In genomic region chr6:83693835-83694234, GRCm38 (mm10) we compare ENCODE assay signal across 8 mouse cellular contexts. TPM values are rescaled to one million over a fixed set of nuclear protein-coding genes. Genes with fewer than 3 reads are reported as not detected.
DNase-seq lines count a peak whose midpoint lies in the region; ATAC-seq and TF ChIP-seq lines count a peak whose summit lies in the region.

No protein-coding gene starts in this region.

- no peak for TF ChIP-seq EP300 in heart, adult 2 months (IDR thresholded peaks at IDR 0.05; ENCODE audit: insufficient read depth, low read depth, low read length)

- H3K9me3 ChIP-seq in neural tube, embryonic 11.5 days (ENCODE audit: control insufficient read depth, low read length): no peaks in the 10 kb centered on the region

- DNase-seq in heart, adult 2 months: no peak
- no peak for DNase-seq in heart, adult 11 months
- peak; percentile 53 for DNase-seq in urinary bladder, postnatal 14 days (ENCODE audit: low spot score)
- no peak for DNase-seq in urinary bladder, postnatal 4 days (ENCODE audit: low spot score in 2 of 2)
- peak; percentile 13 for DNase-seq in c-Kit-negative CD71-positive TER-119-positive erythroid progenitor cells, embryonic 14.5 days (ENCODE audit: low read depth, low spot score)
- peak; percentile 63 for DNase-seq in kidney, postnatal 14 days
- peak; percentile 59 for DNase-seq in neural tube, embryonic 11.5 days (ENCODE audit: low spot score)
- no peak for DNase-seq in yolk sac, embryonic 10.5 days (ENCODE audit: low spot score)

- no peak overlapping the region for H3K9ac ChIP-seq in heart, adult 2 months (ENCODE audit: low read depth, low read length)
- H3K9ac ChIP-seq in neural tube, embryonic 11.5 days (ENCODE audit: low read length): no peak overlapping the region

- no peaks in the 10 kb centered on the region for H3K79me2 ChIP-seq in heart, adult 2 months (replicated peaks; ENCODE audit: control insufficient read depth, insufficient read depth, low read length)

- no peaks in the 10 kb centered on the region for H3K4me1 ChIP-seq in heart, adult 2 months (ENCODE audit: control insufficient read depth, insufficient read depth, low read length)
- H3K4me1 ChIP-seq in neural tube, embryonic 11.5 days (ENCODE audit: control insufficient read depth, insufficient read depth, low read length): no peaks in the 10 kb centered on the region

- WGBS in heart, adult 2 months: under 1% methylated on average over 9 of the region's 9 CpGs
- WGBS in neural tube, embryonic 11.5 days: 0% methylated on average over 9 of the region's 9 CpGs

- no peak for ATAC-seq in neural tube, embryonic 11.5 days (ENCODE audit: insufficient read depth, low FRiP score, low TSS enrichment)

- TF ChIP-seq CTCF in heart, adult 2 months (IDR thresholded peaks at IDR 0.05): peak; percentile 89

- intact Hi-C loops in heart, adult 2 months (cut with DNase I): loop anchor here (1.0 kb wide), 2 partner anchors 37 to 56 kb away; no protein-coding TSS in a partner anchor

- H3K27me3 ChIP-seq in heart, adult 2 months (ENCODE audit: control insufficient read depth, insufficient read depth, low read length): peaks cover 20% of the 10 kb centered on the region
- H3K27me3 ChIP-seq in neural tube, embryonic 11.5 days (ENCODE audit: control insufficient read depth, insufficient read depth, low read length): peaks cover 77% of the 10 kb centered on the region

- no peak overlapping the region for H3K4me2 ChIP-seq in neural tube, embryonic 11.5 days (ENCODE audit: low read depth)

- no peak for TF ChIP-seq POLR2A in heart, adult 2 months (IDR thresholded peaks at IDR 0.05; ENCODE audit: insufficient read depth, low read depth, low read length)

- no peaks in the 10 kb centered on the region for H3K36me3 ChIP-seq in heart, adult 2 months (ENCODE audit: control insufficient read depth, insufficient read depth, low read length)
- no peaks in the 10 kb centered on the region for H3K36me3 ChIP-seq in neural tube, embryonic 11.5 days (ENCODE audit: control insufficient read depth, insufficient read depth, low read length)

- H3K27ac ChIP-seq in heart, adult 2 months: no peak overlapping the region
- H3K27ac ChIP-seq in neural tube, embryonic 11.5 days (ENCODE audit: low read depth, low read length): no peak overlapping the region

- no peak overlapping the region for H3K4me3 ChIP-seq in heart, adult 2 months
- no peak overlapping the region for H3K4me3 ChIP-seq in neural tube, embryonic 11.5 days (ENCODE audit: low read depth, low read length)

RNA-seq across cellular contexts. Expression of gene Cd207, which starts 16.2 kb away (rescaled TPM):
- total RNA-seq in heart, adult 2 months (2021): 1 to 10 TPM in 1 of 2 experiments, under 1 TPM in 1; 0.86 to 1.1 TPM
- 1.6 and 4.2 TPM in 2 replicates for polyA plus RNA-seq in heart, adult 2 months (2012; rRNA removed)
- not detected in 2 replicates for polyA plus RNA-seq in neural tube, embryonic 11.5 days (2014; fragmentation: Nextera tagmentation; extraction: Ambion mirVana)

RNA-seq across cellular contexts. Expression of gene Vax2, which starts 17.2 kb away (rescaled TPM):
- not detected for total RNA-seq in heart, adult 2 months (2021)
- not detected in 2 replicates for polyA plus RNA-seq in heart, adult 2 months (2012; rRNA removed)
- not detected in 2 replicates for polyA plus RNA-seq in neural tube, embryonic 11.5 days (2014; fragmentation: Nextera tagmentation; extraction: Ambion mirVana)

RNA-seq across cellular contexts. Expression of gene Clec4f, which starts 37.8 kb away (rescaled TPM):
- under 1 TPM; 0.27 to 0.57 TPM for total RNA-seq in heart, adult 2 months (2021)
- polyA plus RNA-seq in heart, adult 2 months (2012; rRNA removed): 0.23 TPM in 1 of 2 replicates, not detected in the other
- polyA plus RNA-seq in neural tube, embryonic 11.5 days (2014; fragmentation: Nextera tagmentation; extraction: Ambion mirVana): not detected in 2 replicates

RNA-seq across cellular contexts. Expression of gene Atp6v1b1, which starts 49.0 kb away (rescaled TPM):
- not detected for total RNA-seq in heart, adult 2 months (2021)
- 1.4 TPM in 1 of 2 replicates, not detected in the other for polyA plus RNA-seq in heart, adult 2 months (2012; rRNA removed)
- polyA plus RNA-seq in neural tube, embryonic 11.5 days (2014; fragmentation: Nextera tagmentation; extraction: Ambion mirVana): not detected in 2 replicates

Comparison
In these comparisons a context has a peak if more than half of its experiments do, and no peak if none do; other contexts are left out.
1. DNase-seq: peak in urinary bladder, postnatal 14 days (single experiment), c-Kit-negative CD71-positive TER-119-positive erythroid progenitor cells, embryonic 14.5 days (single experiment), kidney, postnatal 14 days (single experiment) and neural tube, embryonic 11.5 days (single experiment); none in heart, adult 2 months (0 of 2), heart, adult 11 months (single experiment), urinary bladder, postnatal 4 days (0 of 2) and yolk sac, embryonic 10.5 days (single experiment).